Mouse (Mus musculus): ENCODE measurements around the gene Slc39a13. TPM values are rescaled to one million over a fixed set of nuclear protein-coding genes. Genes with fewer than 3 reads are reported as not detected.
"Not testable (repeated sequence)": the region's sequence is repeated elsewhere in the genome, so short reads cannot be mapped to it uniquely, and the experiment has no call there.

The Slc39a13 gene
- total RNA-seq, 1 experiment from 2014 or later, result 8.9 TPM

GRCm38 (mm10) chr2:91068162-91068871 lies 1.9 kb downstream of the Slc39a13 start:
- no peak for ATAC-seq (replicated peaks; ENCODE audit: low read depth, poor library complexity, severe bottlenecking)

GRCm38 (mm10) chr2:91066455-91066854 lies 3.8 kb downstream of the Slc39a13 start:
- no peak for ATAC-seq (replicated peaks; ENCODE audit: low read depth, poor library complexity, severe bottlenecking)

GRCm38 (mm10) chr2:91065544-91065943 lies 4.7 kb downstream of the Slc39a13 start:
- peak; percentile 37 for ATAC-seq (replicated peaks; ENCODE audit: low read depth, poor library complexity, severe bottlenecking)

GRCm38 (mm10) chr2:91064211-91064610 lies 6.0 kb downstream of the Slc39a13 start:
- no peak for ATAC-seq (replicated peaks; ENCODE audit: low read depth, poor library complexity, severe bottlenecking)

GRCm38 (mm10) chr2:91062779-91063606 lies 7.2 kb downstream of the Slc39a13 start:
- ATAC-seq (replicated peaks; ENCODE audit: low read depth, poor library complexity, severe bottlenecking), result no peak

GRCm38 (mm10) chr2:91061849-91062481 lies 8.3 kb downstream of the Slc39a13 start:
- ATAC-seq (replicated peaks; ENCODE audit: low read depth, poor library complexity, severe bottlenecking), result no peak

- peak; percentile 39; the same call in 1 of the 2 replicates for ATAC-seq (replicated peaks; ENCODE audit: low read depth, poor library complexity, severe bottlenecking)
Observed at GRCm38 (mm10) chr2:91060544-91061355, 9.5 kb downstream of the Slc39a13 start.

GRCm38 (mm10) chr2:91059376-91059775 lies 10.8 kb downstream of the Slc39a13 start:
- ATAC-seq (replicated peaks; ENCODE audit: low read depth, poor library complexity, severe bottlenecking), result no peak

- ATAC-seq (replicated peaks; ENCODE audit: low read depth, poor library complexity, severe bottlenecking), result no peak
Observed at GRCm38 (mm10) chr2:91058435-91058834, 11.8 kb downstream of the Slc39a13 start.

GRCm38 (mm10) chr2:91053934-91054382 lies 16.3 kb downstream of the Slc39a13 start, which contains the start of gene Psmc3:
Gene Psmc3 (plus strand): TSS chr2:91054009.
- ATAC-seq (replicated peaks; ENCODE audit: low read depth, poor library complexity, severe bottlenecking), result peak; percentile 99

- ATAC-seq (replicated peaks; ENCODE audit: low read depth, poor library complexity, severe bottlenecking), result 0 out of 2 replicates have a peak, but pooled peaks have one; percentile 1
Observed at GRCm38 (mm10) chr2:91053181-91053933, 16.9 kb downstream of the Slc39a13 start.

GRCm38 (mm10) chr2:91052752-91053151 lies 17.5 kb downstream of the Slc39a13 start:
- no peak for ATAC-seq (replicated peaks; ENCODE audit: low read depth, poor library complexity, severe bottlenecking)

GRCm38 (mm10) chr2:91051917-91052316 lies 18.3 kb downstream of the Slc39a13 start:
- no peak for ATAC-seq (replicated peaks; ENCODE audit: low read depth, poor library complexity, severe bottlenecking)

- ATAC-seq (replicated peaks; ENCODE audit: low read depth, poor library complexity, severe bottlenecking), result no peak
Observed at GRCm38 (mm10) chr2:91047359-91047758, 22.9 kb downstream of the Slc39a13 start.

GRCm38 (mm10) chr2:91045805-91046204 lies 24.4 kb downstream of the Slc39a13 start:
- not testable (repeated sequence) for ATAC-seq (replicated peaks; ENCODE audit: low read depth, poor library complexity, severe bottlenecking)

- ATAC-seq (replicated peaks; ENCODE audit: low read depth, poor library complexity, severe bottlenecking), result no peak
Observed at GRCm38 (mm10) chr2:91044727-91045126, 25.5 kb downstream of the Slc39a13 start.

GRCm38 (mm10) chr2:91042651-91043398 lies 27.4 kb downstream of the Slc39a13 start:
- peak; percentile 99 for ATAC-seq (replicated peaks; ENCODE audit: low read depth, poor library complexity, severe bottlenecking)

- ATAC-seq (replicated peaks; ENCODE audit: low read depth, poor library complexity, severe bottlenecking), result no peak
Observed at GRCm38 (mm10) chr2:91041786-91042185, 28.4 kb downstream of the Slc39a13 start.
